27 mouse cellular contexts compared by ENCODE assay signal in the genomic region with DNA sequence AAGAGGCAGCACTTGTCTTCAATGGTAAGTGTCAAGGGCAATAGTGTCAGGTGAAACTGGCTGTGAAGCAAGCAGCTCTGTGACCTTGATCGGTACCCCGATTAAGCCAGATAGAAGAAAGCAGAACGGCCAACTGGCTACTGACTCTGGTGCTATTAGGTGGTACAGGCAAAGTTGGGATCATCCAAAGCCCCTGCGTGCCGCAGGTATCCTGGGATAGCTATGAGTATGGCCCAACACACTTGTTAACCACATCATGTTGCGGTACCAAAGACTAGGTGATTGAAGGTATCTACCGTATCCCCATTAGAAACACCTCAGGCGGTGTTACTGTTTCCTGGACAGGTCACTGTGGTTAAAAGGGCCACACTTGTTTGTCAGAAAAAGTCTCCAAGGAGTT. TPM values are rescaled to one million over a fixed set of nuclear protein-coding genes. Genes with fewer than 3 reads are reported as not detected.
DNase-seq lines count a peak whose midpoint lies in the region; ATAC-seq and TF ChIP-seq lines count a peak whose summit lies in the region.
"Had no signal": no experiment of that assay in that cellular context is flagged by ENCODE, and none has a peak within 500 bp of the region (broad histone marks: within the 10 kb centered on the region; RNA-seq: fewer than 3 reads in every experiment).

No protein-coding gene starts in this region.

- 95% methylated on average over 8 of the region's 8 CpGs for WGBS in heart, embryonic 11.5 days (ENCODE audit: insufficient replicate concordance)
- 94% methylated on average over 8 of the region's 8 CpGs for WGBS in intestine, embryonic 14.5 days
- WGBS in intestine, postnatal 0 days = 98% methylated on average over 8 of the region's 8 CpGs

- H3K9ac ChIP-seq in heart, embryonic 11.5 days (ENCODE audit: low read depth, low read length) = no peak overlapping the region
- no peak overlapping the region for H3K9ac ChIP-seq in intestine, embryonic 14.5 days (ENCODE audit: low read length)
- no peak overlapping the region for H3K9ac ChIP-seq in intestine, postnatal 0 days (ENCODE audit: low read depth, low read length)
- H3K9ac ChIP-seq in MEL (ENCODE audit: control insufficient read depth, low read depth, low read length, poor library complexity, severe bottlenecking) = no peak overlapping the region
- H3K9ac ChIP-seq: embryonic facial prominence, embryonic 13.5 days; embryonic facial prominence, embryonic 15.5 days; forebrain, embryonic 12.5 days had no signal

- no peak for TF ChIP-seq CTCF in intestine, postnatal 0 days (IDR thresholded peaks at IDR 0.05; ENCODE audit: low read depth)
- TF ChIP-seq CTCF in MEL (IDR thresholded peaks at IDR 0.05 in 2 of 3, conservative IDR thresholded peaks at IDR 0.05 in 1 of 3; ENCODE audit: control insufficient read depth in 1 of 3, insufficient read depth in 1 of 3, low read depth in 2 of 3, low read length in 3 of 3, poor library complexity in 1 of 3, severe bottlenecking in 1 of 3) = no peak

- H3K27ac ChIP-seq in heart, embryonic 11.5 days (ENCODE audit: low read depth, low read length) = no peak overlapping the region
- H3K27ac ChIP-seq in intestine, embryonic 14.5 days (ENCODE audit: low read depth) = no peak overlapping the region
- H3K27ac ChIP-seq in intestine, postnatal 0 days (ENCODE audit: low read depth, low read length) = no peak overlapping the region
- H3K27ac ChIP-seq in MEL (ENCODE audit: control insufficient read depth, low read depth, low read length) = no peak overlapping the region
- H3K27ac ChIP-seq: embryonic facial prominence, embryonic 13.5 days; embryonic facial prominence, embryonic 15.5 days; forebrain, embryonic 10.5 days had no signal

- H3K79me2 ChIP-seq in MEL (ENCODE audit: control insufficient read depth, insufficient read depth, low read length, poor library complexity) = no peaks in the 10 kb centered on the region

- no peak for TF ChIP-seq RAD21 in MEL (IDR thresholded peaks at IDR 0.05; ENCODE audit: low read depth, low read length)

- TF ChIP-seq POLR2A in MEL (IDR thresholded peaks at IDR 0.05; ENCODE audit: control insufficient read depth in 1 of 2, insufficient read depth in 1 of 2, low read depth in 1 of 2, low read length in 2 of 2, poor library complexity in 1 of 2) = no peak; a peak in 1 of 4 replicates

- TF ChIP-seq EP300 in MEL (IDR thresholded peaks at IDR 0.05; ENCODE audit: low read depth in 1 of 2, low read length in 2 of 2) = no peak

- no peak overlapping the region for H3K4me2 ChIP-seq in heart, embryonic 11.5 days
- no peak overlapping the region for H3K4me2 ChIP-seq in intestine, embryonic 14.5 days (ENCODE audit: low read length)
- no peak overlapping the region for H3K4me2 ChIP-seq in intestine, postnatal 0 days (replicated peaks; ENCODE audit: low read depth)
- H3K4me2 ChIP-seq: embryonic facial prominence, embryonic 13.5 days; embryonic facial prominence, embryonic 15.5 days; forebrain, embryonic 12.5 days had no signal

- H3K36me3 ChIP-seq in heart, embryonic 11.5 days (ENCODE audit: control insufficient read depth, insufficient read depth, low read length) = peaks cover 36% of the 10 kb centered on the region
- H3K36me3 ChIP-seq in intestine, embryonic 14.5 days (ENCODE audit: control insufficient read depth, insufficient read depth, low read length) = peaks cover 77% of the 10 kb centered on the region
- H3K36me3 ChIP-seq in intestine, postnatal 0 days (ENCODE audit: control insufficient read depth, insufficient read depth) = peaks cover 60% of the 10 kb centered on the region
- H3K36me3 ChIP-seq in MEL (ENCODE audit: control insufficient read depth in 1 of 2, insufficient read depth in 2 of 2, low read length in 2 of 2) = peaks cover 3 to 22% of the 10 kb centered on the region in 2 experiments

- H3K4me3 ChIP-seq in heart, embryonic 11.5 days (ENCODE audit: low read depth, low read length) = no peak overlapping the region
- H3K4me3 ChIP-seq in intestine, embryonic 14.5 days (ENCODE audit: low read depth, low read length) = no peak overlapping the region
- H3K4me3 ChIP-seq in intestine, postnatal 0 days (ENCODE audit: low read depth, low read length) = no peak overlapping the region
- no peak overlapping the region for H3K4me3 ChIP-seq in MEL (ENCODE audit: control insufficient read depth in 1 of 2, insufficient read depth in 1 of 2, low read depth in 2 of 2, low read length in 2 of 2)
- H3K4me3 ChIP-seq: embryonic facial prominence, embryonic 13.5 days; embryonic facial prominence, embryonic 15.5 days; erythroblast, embryonic 14.5 days; forebrain, embryonic 10.5 days; forebrain, embryonic 12.5 days had no signal

- no peaks in the 10 kb centered on the region for H3K27me3 ChIP-seq in heart, embryonic 11.5 days (ENCODE audit: control insufficient read depth, insufficient read depth, low read length)
- no peaks in the 10 kb centered on the region for H3K27me3 ChIP-seq in intestine, embryonic 14.5 days (replicated peaks; ENCODE audit: control insufficient read depth, insufficient read depth, low read length)
- H3K27me3 ChIP-seq in intestine, postnatal 0 days (replicated peaks; ENCODE audit: control insufficient read depth, insufficient read depth, low read length) = no peaks in the 10 kb centered on the region
- H3K27me3 ChIP-seq in MEL (ENCODE audit: control insufficient read depth in 1 of 2, insufficient read depth in 2 of 2, low read length in 2 of 2) = no peaks in the 10 kb centered on the region
- H3K27me3 ChIP-seq: CH12.LX; embryonic facial prominence, embryonic 13.5 days; embryonic facial prominence, embryonic 15.5 days; forebrain, embryonic 12.5 days had no signal

- no peak for ATAC-seq in heart, embryonic 11.5 days (replicated peaks; ENCODE audit: insufficient number of reproducible peaks, low FRiP score, low TSS enrichment)
- no peak for ATAC-seq in intestine, embryonic 14.5 days (replicated peaks; ENCODE audit: low FRiP score, low TSS enrichment, low read depth)
- no peak for ATAC-seq in intestine, postnatal 0 days
- ATAC-seq: CD4-positive, CD25-positive, alpha-beta regulatory T cell, adult 4 months; forebrain, embryonic 14.5 days; forebrain, embryonic 16.5 days had no signal

- no peaks in the 10 kb centered on the region for H3K9me3 ChIP-seq in heart, embryonic 11.5 days (replicated peaks; ENCODE audit: control insufficient read depth, low read length)
- H3K9me3 ChIP-seq in intestine, embryonic 14.5 days (ENCODE audit: control insufficient read depth, low read length) = no peaks in the 10 kb centered on the region
- H3K9me3 ChIP-seq in intestine, postnatal 0 days (ENCODE audit: control insufficient read depth) = no peaks in the 10 kb centered on the region
- no peaks in the 10 kb centered on the region for H3K9me3 ChIP-seq in MEL (replicated peaks; ENCODE audit: insufficient read depth, low read length)
- H3K9me3 ChIP-seq: embryonic facial prominence, embryonic 13.5 days; embryonic facial prominence, embryonic 15.5 days; forebrain, embryonic 10.5 days; forebrain, embryonic 12.5 days; G1E had no signal

- DNase-seq in heart, adult 11 months = peak; percentile 88
- DNase-seq in intestine, embryonic 14.5 days (ENCODE audit: low spot score) = peak; percentile 47
- DNase-seq in MEL (ENCODE audit: low read depth, low spot score) = no peak
- DNase-seq: adrenal gland, adult 2 months; adrenal gland, postnatal 10 days; adrenal gland, postnatal 25 days; B cell, adult 2 months; cerebellum, adult 11 months; cerebellum, adult 18-20 months; cerebellum, adult 8-10 months; cerebellum, adult 9-11 months; cerebellum, postnatal 14 days; cerebellum, postnatal 36 days; embryo, embryonic 11 days had no signal

- H3K4me1 ChIP-seq in heart, embryonic 11.5 days (ENCODE audit: control insufficient read depth, insufficient read depth, low read length) = no peaks in the 10 kb centered on the region
- no peaks in the 10 kb centered on the region for H3K4me1 ChIP-seq in intestine, embryonic 14.5 days (replicated peaks; ENCODE audit: control insufficient read depth, insufficient read depth, low read length)
- no peaks in the 10 kb centered on the region for H3K4me1 ChIP-seq in intestine, postnatal 0 days (replicated peaks; ENCODE audit: control insufficient read depth, insufficient read depth, low read length)
- H3K4me1 ChIP-seq in MEL (ENCODE audit: control insufficient read depth in 1 of 2, insufficient read depth in 2 of 2, low read length in 2 of 2) = peaks cover 0 to 8% of the 10 kb centered on the region in 2 experiments; a peak in 1 of 4 replicates
- H3K4me1 ChIP-seq: embryonic facial prominence, embryonic 13.5 days; embryonic facial prominence, embryonic 15.5 days; forebrain, embryonic 10.5 days; forebrain, embryonic 12.5 days had no signal

TF ChIP-seq in MEL, 35 proteins besides CTCF, POLR2A, EP300 and RAD21:
- TF ChIP-seq HCFC1 (IDR thresholded peaks at IDR 0.05; ENCODE audit: low read depth, low read length) (no peak), JUND (IDR thresholded peaks at IDR 0.05; ENCODE audit: low read depth, low read length) (no peak), RCOR1 (IDR thresholded peaks at IDR 0.05; ENCODE audit: low read depth, low read length) (no peak), GABPA (IDR thresholded peaks at IDR 0.05; ENCODE audit: low read depth, low read length) (no peak), MYB (IDR thresholded peaks at IDR 0.05; ENCODE audit: low read depth, low read length) (no peak), TCF12 (IDR thresholded peaks at IDR 0.05; ENCODE audit: low read depth, low read length) (no peak), MAX (IDR thresholded peaks at IDR 0.05; ENCODE audit: low read length) (no peak), POLR2AphosphoS2 (IDR thresholded peaks at IDR 0.05; ENCODE audit: low read length) (peak; percentile 65; the same call in 1 of the 2 replicates)

RNA-seq across cellular contexts. Expression of a gene that starts 41.1 kb away (rescaled TPM):
- polyA plus RNA-seq in heart, embryonic 11.5 days (2014; fragmentation: Nextera tagmentation; extraction: Ambion mirVana) = 0.23 and 0.39 TPM in 2 replicates
- polyA plus RNA-seq in intestine, embryonic 14.5 days (2014; fragmentation: Nextera tagmentation; extraction: Ambion mirVana) = 1.1 and 1.2 TPM in 2 replicates
- polyA plus RNA-seq in intestine, postnatal 0 days (2015; fragmentation: Nextera tagmentation; extraction: Ambion mirVana) = 0.78 and 0.95 TPM in 2 replicates
- total RNA-seq in MEL (2012; rRNA removed) = 0.19 and 0.49 TPM in 2 replicates
- 1 to 10 TPM in 1 of 2 experiments, not detected in 1; 7.7 TPM for polyA plus RNA-seq in MEL (2012; ENCODE audit: insufficient read depth in 1 of 2, insufficient read length in 2 of 2, low read depth in 1 of 2, low replicate concordance in 2 of 2, missing spikeins in 1 of 2)
- total RNA-seq: common myeloid progenitor, adult 5-6 weeks had no signal
- polyA plus RNA-seq: G1E had no signal
